Mouse (Mus musculus): ENCODE measurements around the gene Btn2a2. TPM values are rescaled to one million over a fixed set of nuclear protein-coding genes. Genes with fewer than 3 reads are reported as not detected.
A peak's percentile ranks its signal among the peaks of the same experiment; 100 is the strongest.
"Not testable (repeated sequence)": the region's sequence is repeated elsewhere in the genome, so short reads cannot be mapped to it uniquely, and the experiment has no call there.

Gene Btn2a2
- polyA plus RNA-seq (2011; ENCODE audit: insufficient read depth, insufficient read length, low read depth, missing spikeins): 0.91 and 1.9 TPM in 2 replicates

- TF ChIP-seq EP300 (IDR thresholded peaks at IDR 0.05; ENCODE audit: insufficient read depth, low read depth, low read length): no peak
- TF ChIP-seq CTCF (IDR thresholded peaks at IDR 0.05; ENCODE audit: low read depth, low read length): no peak
- TF ChIP-seq POLR2A (IDR thresholded peaks at IDR 0.05; ENCODE audit: insufficient read depth, low read length): no peak
- Histone ChIP-seq H3K9ac (ENCODE audit: low read depth, poor library complexity, severe bottlenecking) (peak within 1 kb of the TSS; percentile 55; the same call in 1 of the 2 replicates), H3K4me1 (ENCODE audit: control insufficient read depth, insufficient read depth, low read length) (peaks cover 5% of the 10 kb centered on the region), H3K27ac (ENCODE audit: insufficient read depth, low read length) (no peak within 1 kb of the TSS), H3K9me3 (replicated peaks; ENCODE audit: control insufficient read depth, insufficient read depth, low read length, poor library complexity, severe bottlenecking) (no peaks in the 10 kb centered on the region), H3K36me3 (ENCODE audit: control insufficient read depth, insufficient read depth, low read length, poor library complexity, severe bottlenecking) (no peaks in the 10 kb centered on the region), H3K27me3 (ENCODE audit: control insufficient read depth, insufficient read depth, low read length, poor library complexity, severe bottlenecking) (no peaks in the 10 kb centered on the region), H3K4me3 (ENCODE audit: low read depth, low read length) (peak within 1 kb of the TSS; percentile 55)
Measured at GRCm38 (mm10) chr13:23488400-23489322, at the start of gene Btn2a2. Gene Btn2a2 (minus strand): TSS chr13:23488857.

GRCm38 (mm10) chr13:23538249-23538648 is 49.6 kb upstream of the Btn2a2 start:
- Histone ChIP-seq H3K36me3 (ENCODE audit: control insufficient read depth, insufficient read depth, low read length, poor library complexity, severe bottlenecking) (no peaks in the 10 kb centered on the region), H3K9ac (ENCODE audit: low read depth, poor library complexity, severe bottlenecking) (no peak overlapping the region), H3K4me3 (ENCODE audit: low read depth, low read length) (no peak overlapping the region), H3K27ac (ENCODE audit: insufficient read depth, low read length) (no peak overlapping the region), H3K4me1 (ENCODE audit: control insufficient read depth, insufficient read depth, low read length) (peaks cover 1% of the 10 kb centered on the region), H3K9me3 (replicated peaks; ENCODE audit: control insufficient read depth, insufficient read depth, low read length, poor library complexity, severe bottlenecking) (no peaks in the 10 kb centered on the region), H3K27me3 (ENCODE audit: control insufficient read depth, insufficient read depth, low read length, poor library complexity, severe bottlenecking) (no peaks in the 10 kb centered on the region)
- no peak for TF ChIP-seq POLR2A (IDR thresholded peaks at IDR 0.05; ENCODE audit: insufficient read depth, low read length)
- TF ChIP-seq CTCF (IDR thresholded peaks at IDR 0.05; ENCODE audit: low read depth, low read length): no peak
- no peak for TF ChIP-seq EP300 (IDR thresholded peaks at IDR 0.05; ENCODE audit: insufficient read depth, low read depth, low read length)

- no peaks in the 10 kb centered on the region for H3K27me3 ChIP-seq (ENCODE audit: control insufficient read depth, insufficient read depth, low read length, poor library complexity, severe bottlenecking)
- H3K27ac ChIP-seq (ENCODE audit: insufficient read depth, low read length): no peak overlapping the region
- peak overlapping the region; percentile 40; the same call in 1 of the 2 replicates for H3K9ac ChIP-seq (ENCODE audit: low read depth, poor library complexity, severe bottlenecking)
- H3K4me3 ChIP-seq (ENCODE audit: low read depth, low read length): no peak overlapping the region
- no peak for TF ChIP-seq POLR2A (IDR thresholded peaks at IDR 0.05; ENCODE audit: insufficient read depth, low read length)
- TF ChIP-seq CTCF (IDR thresholded peaks at IDR 0.05; ENCODE audit: low read depth, low read length): no peak
- no peak for TF ChIP-seq EP300 (IDR thresholded peaks at IDR 0.05; ENCODE audit: insufficient read depth, low read depth, low read length)
- peaks cover 1% of the 10 kb centered on the region for H3K4me1 ChIP-seq (ENCODE audit: control insufficient read depth, insufficient read depth, low read length)
- no peaks in the 10 kb centered on the region for H3K36me3 ChIP-seq (ENCODE audit: control insufficient read depth, insufficient read depth, low read length, poor library complexity, severe bottlenecking)
- no peaks in the 10 kb centered on the region for H3K9me3 ChIP-seq (replicated peaks; ENCODE audit: control insufficient read depth, insufficient read depth, low read length, poor library complexity, severe bottlenecking)
Measured at GRCm38 (mm10) chr13:23537006-23537710, 48.5 kb upstream of the Btn2a2 start.

- Histone ChIP-seq H3K4me1 (ENCODE audit: control insufficient read depth, insufficient read depth, low read length) (peaks cover 1% of the 10 kb centered on the region), H3K36me3 (ENCODE audit: control insufficient read depth, insufficient read depth, low read length, poor library complexity, severe bottlenecking) (no peaks in the 10 kb centered on the region), H3K27me3 (ENCODE audit: control insufficient read depth, insufficient read depth, low read length, poor library complexity, severe bottlenecking) (no peaks in the 10 kb centered on the region), H3K9me3 (replicated peaks; ENCODE audit: control insufficient read depth, insufficient read depth, low read length, poor library complexity, severe bottlenecking) (no peaks in the 10 kb centered on the region), H3K27ac (ENCODE audit: insufficient read depth, low read length) (peak overlapping the region; percentile 75), H3K4me3 (ENCODE audit: low read depth, low read length) (peak overlapping the region; percentile 18; the same call in 1 of the 2 replicates), H3K9ac (ENCODE audit: low read depth, poor library complexity, severe bottlenecking) (peak overlapping the region; percentile 86)
- TF ChIP-seq CTCF (IDR thresholded peaks at IDR 0.05; ENCODE audit: low read depth, low read length): no peak
- no peak for TF ChIP-seq POLR2A (IDR thresholded peaks at IDR 0.05; ENCODE audit: insufficient read depth, low read length)
- no peak for TF ChIP-seq EP300 (IDR thresholded peaks at IDR 0.05; ENCODE audit: insufficient read depth, low read depth, low read length)
Measured at GRCm38 (mm10) chr13:23536076-23536822, 47.6 kb upstream of the Btn2a2 start.

GRCm38 (mm10) chr13:23535137-23536075 is 46.7 kb upstream of the Btn2a2 start, which contains the start of gene Hist1h3g:
Gene Hist1h3g (plus strand): TSS chr13:23535422.
- H3K4me3 ChIP-seq (ENCODE audit: low read depth, low read length): peak within 1 kb of the TSS; percentile 75
- not testable (repeated sequence) for H3K36me3 ChIP-seq (ENCODE audit: control insufficient read depth, insufficient read depth, low read length, poor library complexity, severe bottlenecking)

More at GRCm38 (mm10) chr13:23535137-23536075, 46.7 kb upstream of the Btn2a2 start, which contains the start of gene Hist1h3g:
- H3K27ac ChIP-seq (ENCODE audit: insufficient read depth, low read length): peak within 1 kb of the TSS; percentile 99
- not testable (repeated sequence) for H3K27me3 ChIP-seq (ENCODE audit: control insufficient read depth, insufficient read depth, low read length, poor library complexity, severe bottlenecking); H3K9me3 ChIP-seq (replicated peaks; ENCODE audit: control insufficient read depth, insufficient read depth, low read length, poor library complexity, severe bottlenecking); H3K4me1 ChIP-seq (ENCODE audit: control insufficient read depth, insufficient read depth, low read length)
- TF ChIP-seq POLR2A (IDR thresholded peaks at IDR 0.05; ENCODE audit: insufficient read depth, low read length) (peak; percentile 97), EP300 (IDR thresholded peaks at IDR 0.05; ENCODE audit: insufficient read depth, low read depth, low read length) (0 out of 2 replicates have a peak, but pooled peaks have one; percentile 56)
- H3K9ac ChIP-seq (ENCODE audit: low read depth, poor library complexity, severe bottlenecking): peak within 1 kb of the TSS; percentile 99

Data from ES-Bruce4 (cell line).